Mouse (Mus musculus): ENCODE data around the gene Tnpo1.

The Tnpo1 gene

DNA sequence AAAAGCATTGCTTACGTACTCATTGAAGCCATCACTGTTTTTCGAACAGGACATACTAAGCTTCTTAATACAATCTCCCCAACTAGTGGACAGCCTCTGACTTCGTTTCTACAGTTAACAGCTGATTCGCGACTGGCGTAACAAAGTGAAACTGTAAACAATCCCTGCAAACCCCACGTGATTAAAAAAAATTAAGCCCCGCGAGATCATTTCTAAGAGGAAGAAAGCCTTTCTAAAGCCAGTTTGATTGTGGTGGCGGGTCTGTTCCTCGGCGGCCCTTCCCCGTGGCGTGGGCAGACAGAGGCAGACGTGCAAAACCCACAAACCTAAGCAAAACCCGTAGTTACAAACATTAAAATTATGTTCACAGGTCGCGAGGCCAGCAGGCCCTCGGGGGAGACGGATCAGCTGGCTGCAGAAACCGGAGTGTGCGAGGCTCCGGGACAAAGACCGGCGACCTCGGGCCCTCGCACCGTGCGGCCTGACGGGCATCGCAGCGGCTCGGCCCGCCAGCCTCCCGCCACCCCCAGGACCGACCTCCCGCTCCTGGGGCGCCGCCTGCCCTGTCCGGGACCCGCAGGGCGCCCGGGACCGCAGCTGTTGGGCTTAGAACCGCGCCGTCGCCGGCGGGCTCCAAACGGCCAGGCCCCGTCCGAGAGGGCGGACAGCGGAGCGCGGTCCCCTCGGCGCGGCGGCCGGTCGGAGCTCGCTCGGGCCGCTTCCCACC is 535 bp downstream of the Tnpo1 start:
- peak; percentile 74 for DNase-seq (ENCODE audit: extremely low read depth, low read depth)

DNA sequence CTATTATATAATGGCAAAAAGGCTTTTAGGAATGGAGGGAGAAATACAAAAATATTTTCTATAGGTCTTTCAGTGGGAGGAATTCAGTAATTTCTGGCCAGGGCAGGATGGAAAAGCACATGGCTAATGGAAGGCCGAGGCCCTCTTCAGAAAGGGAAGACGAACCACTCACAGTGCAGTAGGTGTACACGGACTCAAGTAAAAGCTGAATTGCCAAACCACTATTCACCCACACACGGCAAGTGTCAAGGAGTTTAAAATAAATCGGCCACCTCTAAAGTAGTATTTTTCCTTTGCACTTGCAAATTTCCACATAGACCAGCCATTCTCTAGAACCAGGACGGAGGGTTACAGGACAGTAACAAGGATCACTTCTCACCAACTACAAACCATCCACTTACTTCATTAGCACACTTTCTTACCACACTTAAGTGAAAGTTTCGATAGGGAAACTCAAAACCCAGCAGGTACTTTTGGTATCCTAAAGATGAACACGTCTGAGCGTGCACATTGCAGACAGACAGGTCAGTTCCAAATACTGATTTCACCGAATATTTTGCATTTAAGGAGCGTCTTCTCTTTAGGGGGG is 1.2 kb downstream of the Tnpo1 start:
- DNase-seq (ENCODE audit: extremely low read depth, low read depth) = no peak

DNA sequence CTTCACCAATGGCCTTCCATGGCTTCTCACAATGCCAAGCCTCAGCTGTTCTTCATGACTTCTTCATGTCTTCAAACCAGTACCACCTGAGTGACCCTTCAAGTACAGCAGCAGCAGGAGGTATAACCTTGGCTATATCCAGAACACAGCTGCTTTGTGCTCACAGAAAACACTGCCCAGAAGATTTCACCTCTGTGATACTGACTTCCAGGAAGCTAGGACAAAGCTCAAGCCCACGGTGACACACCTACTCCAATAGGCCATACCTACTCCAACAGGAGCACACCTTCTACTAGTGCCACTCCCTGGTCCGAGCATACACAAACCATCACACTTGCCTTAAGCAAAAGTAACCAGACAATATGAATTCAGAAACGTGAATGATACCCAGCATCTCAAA is 3.4 kb downstream of the Tnpo1 start:
- no peak for DNase-seq (ENCODE audit: extremely low read depth, low read depth)

DNA sequence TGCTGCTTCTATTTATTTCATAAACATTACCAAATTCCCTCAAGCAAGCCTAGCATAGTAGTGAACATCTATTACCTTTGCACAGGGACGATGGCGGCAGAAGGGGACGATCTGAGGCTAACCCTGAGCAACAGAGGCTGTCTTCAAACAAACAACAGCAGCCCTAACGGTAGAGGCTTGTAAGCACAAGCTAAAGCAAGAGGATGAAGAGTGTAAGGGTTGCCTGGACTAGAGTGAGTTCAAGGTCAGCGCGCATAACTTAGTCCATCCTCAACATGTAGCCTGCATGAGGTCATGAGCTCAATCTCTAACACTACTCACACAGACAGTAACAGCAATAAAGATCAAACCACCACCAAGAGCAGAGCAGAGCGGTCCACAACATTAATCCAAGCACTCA is 4.9 kb downstream of the Tnpo1 start:
- no peak for DNase-seq (ENCODE audit: extremely low read depth, low read depth)

DNA sequence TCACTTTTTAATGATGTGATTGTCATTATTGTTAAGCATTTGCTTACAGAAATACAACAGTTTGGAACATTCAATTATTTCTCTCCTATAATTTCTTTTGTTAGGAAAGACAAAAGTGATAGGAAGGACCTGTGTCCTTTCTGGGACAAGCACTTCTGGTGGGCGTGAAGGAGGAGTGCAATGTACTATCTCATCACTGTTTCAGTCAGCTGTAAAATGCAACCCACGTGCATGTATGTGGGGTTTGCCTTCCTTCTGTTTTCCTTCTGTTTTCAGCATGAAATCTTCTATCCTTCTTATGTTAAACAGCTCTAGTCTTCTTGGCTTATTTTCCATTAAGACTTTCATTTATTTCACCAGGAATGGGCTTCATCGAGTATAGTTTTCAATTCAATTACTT is 5.9 kb downstream of the Tnpo1 start:
- DNase-seq (ENCODE audit: extremely low read depth, low read depth) = no peak

DNA sequence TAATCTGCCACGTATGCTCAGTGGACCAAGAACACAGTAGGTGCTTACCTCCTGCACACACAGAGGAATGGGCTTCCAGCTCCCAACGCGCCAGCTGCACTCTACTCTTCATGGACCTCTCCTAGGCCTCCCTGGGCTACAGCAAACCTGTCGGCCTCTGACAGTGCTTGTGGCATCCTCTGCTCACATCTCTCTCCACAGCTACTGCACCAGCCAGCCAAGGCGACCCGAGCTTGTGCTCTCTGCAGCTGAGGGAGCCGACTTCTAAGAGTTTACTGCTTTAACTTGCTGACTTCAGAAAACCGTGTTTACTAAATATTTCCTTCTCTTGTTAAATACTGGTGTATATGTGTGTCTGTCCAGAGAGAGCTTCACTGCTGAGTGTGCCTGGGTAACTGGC is 6.5 kb downstream of the Tnpo1 start:
- no peak for DNase-seq (ENCODE audit: extremely low read depth, low read depth)

DNA sequence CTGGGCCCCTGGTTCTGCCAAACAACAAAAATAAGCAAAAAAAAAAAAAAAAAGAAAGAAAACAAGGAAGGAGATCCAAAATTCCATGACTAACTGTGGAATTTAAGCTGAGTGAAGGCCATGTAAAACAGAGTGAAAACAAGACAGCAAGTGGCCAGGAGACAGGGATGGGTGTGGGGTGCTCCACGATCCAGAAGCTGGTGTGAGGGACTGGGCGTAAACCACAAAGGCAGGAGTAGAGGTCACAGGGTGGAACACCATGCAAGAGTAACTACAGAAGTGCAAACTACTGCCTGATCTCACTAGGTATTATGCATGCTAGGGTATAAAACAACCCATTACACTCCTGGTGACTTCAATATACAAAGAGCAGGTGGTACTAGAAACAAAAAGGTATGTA is 8.3 kb downstream of the Tnpo1 start:
- no peak for DNase-seq (ENCODE audit: extremely low read depth, low read depth)

DNA sequence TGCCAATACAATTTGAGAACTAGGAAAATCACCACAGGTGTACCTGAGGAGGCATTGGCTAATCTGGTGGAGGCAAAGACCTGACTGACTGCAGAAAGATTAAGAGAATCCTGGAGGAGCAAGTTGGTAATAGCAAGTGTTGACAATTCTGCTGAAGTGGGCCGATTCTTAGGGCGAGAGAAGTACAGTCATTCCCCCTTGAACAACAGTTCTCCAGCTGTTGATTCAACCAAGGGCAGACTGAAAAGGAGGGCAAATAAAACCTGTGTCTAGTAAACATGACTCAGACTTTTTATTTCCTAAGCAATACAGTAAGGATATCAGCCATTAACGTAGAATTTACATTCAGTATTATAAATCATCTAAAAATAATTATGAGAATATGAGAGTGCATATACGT is 10.6 kb downstream of the Tnpo1 start:
- DNase-seq (ENCODE audit: extremely low read depth, low read depth) = no peak

DNA sequence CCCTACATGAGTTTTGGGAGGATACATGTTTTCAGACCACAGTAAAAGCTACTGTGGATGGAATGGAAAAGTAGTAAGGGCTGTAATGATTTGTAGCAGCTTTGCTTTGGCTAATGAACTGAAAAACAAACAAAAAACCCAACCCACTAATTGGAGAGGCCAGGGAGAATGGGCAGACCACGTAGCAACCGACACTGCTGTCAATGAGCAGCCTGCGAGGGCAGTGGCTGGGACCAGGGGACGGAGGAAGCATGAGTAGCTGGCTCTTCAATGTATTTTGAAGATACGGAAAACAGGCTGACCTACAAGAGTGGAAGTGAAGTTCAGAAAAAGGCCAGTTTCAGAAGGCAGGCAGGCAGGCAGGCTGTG is 11.4 kb downstream of the Tnpo1 start:
- no peak for DNase-seq (ENCODE audit: extremely low read depth, low read depth)

DNA sequence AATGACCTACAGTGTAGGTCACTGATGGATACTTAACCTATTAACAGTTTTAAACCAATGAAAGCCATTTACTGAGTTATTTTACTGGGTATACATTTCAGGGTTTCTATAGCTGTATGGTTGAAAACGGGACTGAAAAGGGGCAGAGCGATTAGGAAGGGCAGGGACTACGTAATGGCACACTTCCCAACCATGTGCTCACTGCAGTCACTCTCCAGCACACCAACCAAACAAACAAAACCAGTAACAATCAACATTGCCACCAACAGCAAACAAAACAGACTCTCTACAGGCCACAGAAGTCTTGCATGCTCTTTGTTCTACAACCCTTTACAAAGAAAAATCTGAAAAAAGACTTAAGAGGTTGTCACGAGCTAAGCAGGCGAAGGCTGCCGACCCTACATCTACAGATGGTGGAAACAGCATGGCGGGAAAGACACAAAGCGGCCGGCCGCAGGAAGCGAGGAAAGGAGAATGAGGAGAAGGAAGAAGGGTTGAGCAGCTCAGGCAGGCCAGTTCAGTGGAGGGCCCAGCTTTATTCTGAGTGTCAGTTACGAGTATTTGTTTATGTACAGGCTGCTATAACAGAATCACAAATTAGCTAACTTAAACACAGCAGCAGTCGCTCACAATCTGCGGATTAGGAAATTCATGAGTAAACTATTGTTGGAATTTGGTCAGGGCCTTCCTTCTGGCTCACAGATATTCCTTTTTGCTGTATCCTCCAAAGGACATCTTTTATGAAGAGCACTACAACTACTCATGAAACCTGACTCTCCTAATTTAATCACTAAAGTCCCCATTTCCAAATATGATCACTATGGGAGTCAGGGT is 12.0 kb downstream of the Tnpo1 start:
- no peak for DNase-seq (ENCODE audit: extremely low read depth, low read depth)

DNA sequence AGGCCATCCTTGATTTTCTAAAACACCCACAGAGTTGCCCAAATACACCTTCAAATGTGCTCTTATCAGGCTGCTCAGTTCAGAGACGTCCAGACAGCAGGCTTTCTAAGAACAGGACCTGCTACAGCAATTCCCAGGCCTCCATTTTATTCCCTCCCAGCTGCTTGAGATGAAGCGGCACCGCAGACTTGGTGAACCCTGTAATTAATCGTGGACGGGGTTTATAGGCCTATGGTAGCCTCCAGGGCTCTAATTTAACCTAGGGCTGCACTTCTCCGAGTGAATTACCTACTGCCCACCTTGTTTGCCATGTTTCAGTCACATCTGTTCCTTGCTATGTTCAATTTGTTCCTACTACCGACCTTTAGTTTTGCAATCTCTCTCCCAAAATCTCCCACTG is 13.0 kb downstream of the Tnpo1 start:
- no peak for DNase-seq (ENCODE audit: extremely low read depth, low read depth)

DNA sequence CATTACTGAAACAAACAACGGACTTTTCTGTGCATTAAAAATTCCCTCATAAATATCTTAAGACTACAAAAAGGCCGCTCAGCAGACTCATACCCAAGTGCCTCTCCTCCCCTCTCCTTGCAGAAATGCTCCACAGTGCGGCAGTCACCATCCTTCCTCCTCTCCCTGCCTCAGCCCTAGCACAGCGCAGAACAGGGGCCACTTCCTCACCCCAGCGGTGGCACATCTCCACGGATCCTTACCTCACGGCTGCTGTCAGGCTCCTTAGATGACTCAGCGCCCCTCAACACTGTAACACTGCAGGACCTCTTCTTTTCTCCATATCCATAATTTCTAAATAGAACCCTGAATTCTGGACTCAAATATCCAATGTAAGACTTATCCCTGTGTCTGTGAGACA is 13.6 kb downstream of the Tnpo1 start:
- peak; percentile 51 for DNase-seq (ENCODE audit: extremely low read depth, low read depth)

DNA sequence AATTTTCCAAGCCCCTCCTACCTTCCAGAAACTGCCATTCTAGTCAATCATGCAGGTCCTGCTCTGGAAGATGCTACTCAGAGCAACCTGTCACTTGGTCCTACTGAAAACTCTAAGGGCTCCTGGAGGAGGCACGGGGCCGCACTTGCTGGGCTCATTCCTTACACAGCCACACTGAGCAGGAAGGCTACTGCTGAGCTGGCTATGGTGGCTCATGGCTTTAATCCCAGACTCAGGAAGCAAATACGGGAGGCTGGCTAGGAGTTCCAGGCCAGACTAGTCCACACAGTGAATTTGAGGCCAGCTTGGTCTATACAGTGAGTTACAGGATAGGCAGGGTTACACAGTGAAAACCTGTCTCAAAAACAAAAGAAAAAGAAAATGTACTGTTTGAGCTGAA is 15.4 kb downstream of the Tnpo1 start:
- DNase-seq (ENCODE audit: extremely low read depth, low read depth) = no peak

DNA sequence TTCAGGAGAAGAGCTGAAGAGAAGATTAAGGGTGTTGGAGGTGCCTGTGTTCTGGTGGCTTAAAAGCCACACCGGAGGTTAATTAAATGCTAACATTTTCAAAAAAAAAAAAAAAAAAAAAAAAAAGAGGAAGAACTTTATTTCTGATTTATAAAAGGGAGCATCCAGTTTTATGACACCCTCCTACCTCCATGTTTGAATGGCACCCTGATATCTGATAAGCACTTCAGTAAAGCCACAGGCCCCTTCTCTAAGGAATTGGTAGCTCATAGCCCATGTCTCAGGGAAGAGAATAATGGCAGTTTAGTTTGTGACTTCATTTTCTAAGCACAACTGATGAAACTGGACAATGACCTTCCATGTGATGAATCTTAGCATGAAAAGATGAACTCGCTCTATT is 21.6 kb downstream of the Tnpo1 start:
- DNase-seq (ENCODE audit: extremely low read depth, low read depth) = no peak

DNA sequence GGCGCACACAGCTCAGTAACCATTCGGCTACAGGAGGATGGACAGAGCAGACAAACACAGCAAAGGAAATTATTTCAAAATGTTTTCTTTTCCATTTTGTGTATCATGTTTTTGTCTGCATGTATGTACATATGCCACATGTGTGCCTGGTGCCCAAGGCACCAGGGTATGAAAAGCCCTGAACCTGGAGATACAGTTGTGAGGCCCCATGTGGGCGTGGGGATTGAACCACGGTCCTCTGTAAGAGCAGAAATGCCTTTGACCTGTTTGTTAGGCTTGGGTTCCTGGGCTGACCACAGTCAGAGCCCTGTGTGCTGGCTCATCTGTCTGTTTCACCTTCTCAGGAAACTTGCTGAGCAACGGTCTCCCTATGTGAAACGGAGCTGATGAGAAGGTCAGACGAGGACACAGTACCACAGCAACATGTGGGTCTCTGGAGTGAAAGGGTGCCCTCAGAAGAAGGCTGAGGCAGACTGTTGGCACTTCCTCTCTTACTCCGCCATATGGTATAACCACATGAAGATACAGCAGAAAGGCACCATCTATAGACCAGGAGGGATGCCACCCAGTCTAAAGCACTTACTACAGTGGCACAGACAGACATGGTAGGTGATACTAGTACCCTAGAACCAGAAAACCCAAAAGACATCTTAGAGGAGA is 23.7 kb downstream of the Tnpo1 start:
- DNase-seq (ENCODE audit: extremely low read depth, low read depth) = no peak

DNA sequence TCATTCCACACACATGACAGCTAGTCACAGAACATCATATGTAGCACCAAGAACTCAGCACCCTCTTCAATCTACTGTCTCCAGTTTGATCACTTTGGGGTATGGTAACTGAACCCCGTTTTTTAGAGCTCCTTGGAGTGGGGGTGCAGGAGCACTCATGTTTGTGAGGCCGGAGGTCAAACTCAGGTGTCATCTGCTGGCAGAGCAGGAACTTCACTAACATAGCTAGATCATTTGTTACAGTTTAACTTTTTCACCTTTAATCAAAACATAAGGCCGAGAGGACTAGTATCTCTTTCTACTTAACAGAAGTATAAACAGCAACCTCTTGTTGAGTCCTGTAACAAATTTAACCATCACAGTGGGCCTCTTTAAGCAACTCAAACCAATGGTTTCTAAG is 26.6 kb downstream of the Tnpo1 start:
- no peak for DNase-seq (ENCODE audit: extremely low read depth, low read depth)

DNA sequence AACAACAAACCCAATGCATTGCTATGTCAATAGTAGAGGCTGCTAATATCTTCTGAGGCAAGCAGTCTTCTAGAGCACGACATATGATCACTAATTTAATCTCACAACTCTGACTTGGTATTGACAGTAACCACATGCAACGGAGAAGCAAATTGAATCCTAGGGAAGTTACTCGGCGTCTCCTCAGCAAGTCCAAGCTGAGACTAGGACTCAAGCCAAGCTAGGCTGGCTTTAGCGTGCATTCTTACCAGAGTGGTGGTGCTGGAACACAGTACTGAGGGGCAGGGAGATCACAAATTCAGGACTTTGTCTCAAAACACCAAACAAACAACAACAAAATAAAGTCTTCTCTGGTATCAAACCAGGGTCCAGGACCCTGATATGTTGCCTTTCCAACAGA is 28.6 kb downstream of the Tnpo1 start:
- no peak for DNase-seq (ENCODE audit: extremely low read depth, low read depth)

DNA sequence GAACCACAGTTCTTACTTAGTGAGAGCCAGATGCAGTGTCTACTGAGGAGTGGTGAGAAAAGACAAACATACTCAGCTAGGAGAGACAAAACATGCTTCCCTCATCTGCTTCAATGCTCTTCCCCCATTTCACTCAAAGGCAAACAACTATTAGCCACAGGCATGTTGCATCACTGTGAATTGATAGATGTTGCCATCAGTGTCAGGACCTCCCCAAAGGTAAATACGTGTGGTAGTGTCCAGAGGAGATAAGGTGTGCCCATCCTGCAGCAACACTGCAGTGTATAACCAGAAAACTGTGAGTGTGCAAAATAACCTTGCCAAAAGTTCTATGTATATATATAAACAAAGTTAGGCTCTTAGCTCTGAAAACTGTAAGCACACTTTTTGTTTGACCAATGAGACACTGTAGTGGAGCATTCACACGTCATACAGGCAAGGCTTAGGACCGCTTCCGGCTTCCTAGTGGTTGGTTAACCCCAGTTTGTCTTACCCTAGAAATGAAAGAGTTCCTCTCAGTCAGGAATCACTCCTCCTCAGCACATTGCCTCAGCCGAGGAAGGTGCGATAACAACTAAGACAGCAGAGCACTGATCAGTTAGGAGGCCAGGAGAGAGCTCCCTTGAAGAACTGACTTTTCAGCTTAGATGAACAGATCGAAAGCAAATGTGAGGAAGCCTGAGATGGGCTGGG is 29.6 kb downstream of the Tnpo1 start:
- no peak for DNase-seq (ENCODE audit: extremely low read depth, low read depth)

DNA sequence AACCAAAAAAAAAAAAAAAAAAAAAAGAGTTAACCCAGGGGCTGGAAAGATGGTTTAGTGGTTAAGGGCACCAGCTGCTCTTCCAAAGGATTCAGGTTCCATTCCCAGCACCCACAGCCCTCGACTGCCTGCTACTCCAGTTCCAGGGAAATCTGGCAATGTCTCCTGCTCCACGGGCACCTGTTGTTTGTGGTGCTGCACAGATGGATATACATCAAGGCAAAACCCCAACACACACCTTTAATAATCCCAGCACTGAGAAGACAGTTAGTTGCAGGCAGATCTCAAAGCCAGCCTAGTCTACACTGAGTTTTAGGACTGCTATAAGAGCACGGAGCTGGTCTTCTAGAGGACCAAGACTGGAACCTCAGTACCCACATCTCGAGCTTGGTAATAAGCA is 30.2 kb downstream of the Tnpo1 start:
- DNase-seq (ENCODE audit: extremely low read depth, low read depth) = no peak

DNA sequence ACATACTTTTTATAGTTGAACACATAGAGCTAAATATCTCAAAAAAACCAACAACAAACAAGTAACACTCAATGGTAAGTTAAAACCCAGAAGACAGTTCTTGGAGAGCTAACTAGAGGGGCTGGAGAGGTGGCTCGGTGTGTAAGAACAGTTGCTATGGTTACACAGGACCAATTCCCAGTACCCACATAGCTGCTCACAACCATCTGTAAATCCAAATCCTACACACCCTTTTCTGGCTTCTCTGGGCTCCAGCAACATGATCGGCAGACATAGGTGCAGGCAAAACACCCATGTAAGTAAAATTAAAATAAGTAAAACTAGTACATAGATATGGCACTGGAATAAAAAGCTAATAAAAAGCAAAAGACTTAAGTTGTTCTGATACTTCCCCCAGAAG is 31.3 kb downstream of the Tnpo1 start:
- no peak for DNase-seq (ENCODE audit: extremely low read depth, low read depth)

DNA sequence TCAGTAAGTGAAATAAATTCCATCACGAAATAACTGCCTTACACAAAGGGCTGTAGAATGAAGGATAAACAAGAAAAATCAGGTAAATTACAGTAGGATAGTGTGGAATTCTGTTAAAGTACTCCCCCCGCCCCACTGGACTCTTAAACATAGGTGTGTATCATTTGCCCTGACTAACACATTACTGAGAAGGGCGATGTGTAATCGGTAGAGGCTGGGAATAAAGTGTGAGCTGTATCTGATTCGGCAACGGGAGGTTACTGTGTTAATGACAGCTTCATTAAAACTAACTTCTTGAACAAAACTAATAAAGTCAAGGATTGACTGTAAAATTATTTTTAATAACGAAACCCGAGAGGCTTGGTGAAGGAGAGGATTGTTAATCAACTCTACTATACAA is 34.7 kb downstream of the Tnpo1 start:
- DNase-seq (ENCODE audit: extremely low read depth, low read depth) = no peak

DNA sequence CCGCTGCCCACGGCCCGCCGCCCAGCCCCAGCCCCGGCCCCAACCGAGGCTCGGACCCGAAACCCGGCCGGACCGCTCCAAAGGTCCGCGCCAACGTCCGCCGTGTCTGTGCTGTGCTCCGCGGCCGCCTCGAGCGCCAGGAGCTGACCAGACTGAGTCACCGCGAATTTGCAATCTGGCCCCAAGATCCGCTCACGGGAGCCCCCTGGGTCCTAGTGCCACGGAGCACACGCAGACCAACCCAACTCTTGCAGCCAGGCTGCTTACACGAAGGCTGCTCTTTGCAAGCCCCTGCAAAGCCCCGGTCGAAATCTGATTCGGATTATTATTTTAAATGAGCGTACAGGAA is 35.3 kb downstream of the Tnpo1 start:
- DNase-seq (ENCODE audit: extremely low read depth, low read depth) = peak; percentile 63

All from MEL-GATA-1-ER (cell line).